Mouse (Mus musculus): ENCODE results near the gene Prss48.

GRCm38 (mm10) chr3:86002940-86003339 lies 649 bp upstream of the Prss48 start:
- no peak for TF ChIP-seq EP300 (IDR thresholded peaks at IDR 0.05; ENCODE audit: low read depth)
- no peak for TF ChIP-seq CTCF (IDR thresholded peaks at IDR 0.05; ENCODE audit: low read depth)
